In the genomic region with DNA sequence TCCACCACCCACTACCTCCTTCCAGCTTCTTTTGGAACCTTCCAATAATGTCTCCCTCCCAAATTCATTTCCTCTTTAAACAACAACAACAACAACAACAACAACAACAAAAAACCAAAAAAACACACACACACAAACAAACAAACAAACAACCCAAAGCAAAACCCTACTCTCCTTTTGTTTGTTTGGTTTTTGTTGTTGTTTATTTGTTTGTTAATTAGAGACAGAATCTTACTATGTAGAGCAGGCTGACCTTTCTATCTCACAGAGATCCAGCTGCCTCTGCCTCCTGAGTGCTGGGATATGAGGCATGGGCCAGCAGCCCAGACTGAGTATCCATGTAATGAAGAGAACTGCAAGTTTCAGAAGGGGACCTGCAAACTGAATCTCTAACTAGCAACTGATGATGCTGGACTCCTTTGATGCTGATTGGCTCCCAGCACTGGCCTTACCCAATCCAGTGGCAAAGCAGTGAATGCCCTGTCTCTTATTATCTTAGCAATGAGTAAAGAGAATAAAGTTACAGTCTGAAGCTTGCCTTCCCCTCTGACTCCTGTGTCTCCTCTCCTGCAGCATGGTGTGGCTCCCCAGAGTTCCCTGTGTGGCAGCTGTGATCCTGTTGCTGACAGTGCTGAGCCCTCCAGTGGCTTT, we compare ENCODE assay signal across 8 mouse cellular contexts. TPM values are rescaled to one million over a fixed set of nuclear protein-coding genes. Genes with fewer than 3 reads are reported as not detected.
DNase-seq lines count a peak whose midpoint lies in the region; ATAC-seq lines count a peak whose summit lies in the region.

A gene (plus strand): TSS at position 488 of the 651 bp plus-strand sequence.

- no peak within 1 kb of the TSS for H3K4me2 ChIP-seq in intestine, embryonic 15.5 days (replicated peaks)

- H3K9ac ChIP-seq in intestine, embryonic 15.5 days = no peak within 1 kb of the TSS

- H3K4me3 ChIP-seq in intestine, embryonic 15.5 days (replicated peaks) = no peak within 1 kb of the TSS

- ATAC-seq in intestine, embryonic 15.5 days = peak; percentile 66
- no peak for ATAC-seq in erythroblast, adult 5-6 weeks (replicated peaks; ENCODE audit: low FRiP score, poor library complexity, severe bottlenecking)

- 0 out of 2 replicates have a peak, but pooled peaks cover 2% of the 10 kb centered on the region for H3K4me1 ChIP-seq in intestine, embryonic 15.5 days (replicated peaks)

- H3K27me3 ChIP-seq in intestine, embryonic 15.5 days (replicated peaks) = no peaks in the 10 kb centered on the region

- no peaks in the 10 kb centered on the region for H3K9me3 ChIP-seq in intestine, embryonic 15.5 days

- peak; percentile 71 for DNase-seq in adipocyte (ENCODE audit: low spot score)
- peak; percentile 76 to 87 for DNase-seq in cerebellum, postnatal 4 days (ENCODE audit: low spot score in 2 of 2)
- peak; percentile 71 for DNase-seq in gastrocnemius, postnatal 25 days
- DNase-seq in left cerebral cortex, postnatal 10 days (ENCODE audit: extremely low spot score in 1 of 2, low spot score in 2 of 2) = peak; percentile 86 to 93
- peak; percentile 86 for DNase-seq in mesoderm, embryonic 11.5 days (ENCODE audit: low read depth, low spot score)
- peak; percentile 81 to 85 for DNase-seq in right cerebral cortex, postnatal 36 days (ENCODE audit: low spot score in 2 of 2)

- H3K27ac ChIP-seq in intestine, embryonic 15.5 days = no peak within 1 kb of the TSS

- H3K36me3 ChIP-seq in intestine, embryonic 15.5 days = no peaks in the 10 kb centered on the region

- intact Hi-C loops in left cerebral cortex, postnatal 10 days (cut with DNase I) = no loop called here

RNA-seq across cellular contexts. Expression of the gene that starts here (rescaled TPM):
- total RNA-seq in gastrocnemius, postnatal 25 days (2021) = 1 to 10 TPM; 3.9 to 5.5 TPM
- polyA plus RNA-seq in intestine, embryonic 15.5 days (2015; fragmentation: Nextera tagmentation; extraction: Ambion mirVana) = 6.9 and 7.4 TPM in 2 replicates
- total RNA-seq in left cerebral cortex, postnatal 10 days (2021) = 1 to 10 TPM; 1.0 to 1.4 TPM
- total RNA-seq in erythroblast, adult 5-6 weeks (2015; ENCODE audit: low replicate concordance) = 6.5 and 9.8 TPM in 2 replicates
- 15.9 and 53.1 TPM in 2 replicates for total RNA-seq in erythroblast, adult 5-6 weeks (2017; ENCODE audit: low replicate concordance)
